Mouse (Mus musculus): ENCODE measurements around the gene Zfp213.
A peak's percentile ranks its signal among the peaks of the same experiment; 100 is the strongest.
"Not testable (repeated sequence)": the region's sequence is repeated elsewhere in the genome, so short reads cannot be mapped to it uniquely, and the experiment has no call there.

Zfp213 gene

DNA sequence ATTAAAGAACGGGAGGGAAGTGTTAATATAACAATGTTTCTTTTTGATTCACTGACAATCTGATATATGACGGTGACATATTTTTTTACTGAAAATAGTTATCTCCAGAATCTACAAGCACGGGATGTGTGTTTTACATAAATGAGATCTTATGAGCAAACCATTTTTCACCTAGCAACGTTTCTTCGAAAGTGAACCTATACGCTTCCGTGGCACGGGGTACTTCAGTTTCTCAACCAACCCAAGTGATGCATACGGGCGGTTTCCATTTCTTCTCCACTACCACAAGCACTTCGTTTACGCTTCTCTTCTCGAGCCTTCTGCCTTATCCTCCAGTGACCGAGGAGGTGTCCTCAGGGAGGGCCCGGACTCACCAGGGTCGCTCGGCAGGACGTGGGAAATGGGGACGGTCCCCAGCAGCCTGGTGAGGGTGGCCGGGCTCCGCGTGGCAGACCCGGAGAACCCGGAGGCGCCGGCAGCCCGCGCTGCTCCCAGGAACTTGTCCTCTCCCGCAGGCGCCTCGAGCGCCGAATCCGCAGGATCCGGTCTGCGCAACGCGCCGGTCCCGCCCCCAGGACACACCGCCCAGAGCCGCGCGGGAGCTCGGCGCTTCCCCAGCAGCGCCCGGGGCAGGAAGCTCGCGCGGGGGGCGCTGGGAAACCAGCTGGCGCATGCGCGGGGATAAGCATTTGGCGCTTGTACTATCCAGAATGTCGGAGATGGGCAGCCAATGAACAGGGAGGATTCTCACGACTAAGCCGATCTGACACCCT, at the start of gene Zfp213:
TSS of gene Zfp213 (minus strand) at position 644 of the 773 bp plus-strand sequence.
- peak; percentile 95 for DNase-seq

DNA sequence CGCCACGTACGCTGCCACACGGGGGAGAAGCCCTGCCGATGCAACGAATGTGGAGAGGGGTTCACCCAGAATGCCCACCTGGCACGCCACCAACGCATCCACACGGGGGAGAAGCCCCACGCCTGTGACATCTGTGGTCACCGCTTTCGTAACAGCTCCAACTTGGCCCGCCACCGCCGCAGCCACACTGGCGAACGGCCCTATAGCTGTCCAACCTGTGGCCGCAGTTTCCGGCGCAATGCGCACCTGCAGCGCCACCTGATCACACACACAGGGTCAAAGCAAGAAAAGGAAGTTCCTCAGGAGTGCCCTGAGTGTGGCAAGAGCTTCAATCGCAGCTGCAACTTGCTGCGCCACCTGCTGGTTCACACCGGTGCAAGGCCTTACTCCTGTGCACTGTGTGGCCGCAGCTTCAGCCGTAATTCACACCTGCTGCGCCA, 46.3 kb upstream of the Zfp213 start:
- DNase-seq: no peak

DNA sequence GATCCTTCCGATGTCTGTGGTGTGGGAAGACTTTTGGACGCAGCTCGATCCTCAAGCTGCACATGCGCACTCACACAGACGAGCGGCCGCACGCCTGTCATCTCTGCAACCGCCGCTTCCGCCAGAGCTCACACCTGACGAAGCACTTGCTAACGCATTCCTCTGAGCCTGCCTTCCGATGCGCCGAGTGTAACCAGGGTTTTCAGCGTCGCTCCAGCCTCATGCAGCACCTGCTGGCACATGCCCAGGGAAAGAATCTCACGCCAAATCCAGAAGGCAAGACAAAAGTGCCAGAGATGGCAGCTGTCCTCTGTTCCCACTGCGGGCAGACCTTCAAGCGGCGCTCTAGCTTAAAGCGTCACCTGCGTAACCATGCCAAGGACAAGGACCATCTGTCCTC, 45.6 kb upstream of the Zfp213 start:
- DNase-seq: peak; percentile 18

DNA sequence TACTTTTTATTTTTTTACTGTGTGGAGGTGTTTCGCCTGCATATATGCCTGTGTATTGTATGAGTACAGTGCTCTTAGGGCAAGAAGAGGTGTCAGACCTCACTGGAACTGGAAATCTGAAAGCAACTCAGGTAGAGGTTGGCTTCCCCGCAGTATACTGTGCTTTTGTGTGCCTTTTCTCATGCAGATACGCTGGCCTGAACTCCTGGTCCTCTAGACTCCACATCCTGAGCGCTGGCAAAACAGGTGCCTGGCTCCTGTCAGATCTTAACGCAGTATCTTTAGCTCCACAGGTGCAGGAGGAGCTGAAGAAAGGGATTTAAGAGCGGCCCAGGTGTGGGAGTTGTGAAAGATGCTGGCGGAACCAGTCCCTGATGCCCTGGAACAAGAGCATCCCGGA, 41.2 kb upstream of the Zfp213 start:
- no peak for DNase-seq

DNA sequence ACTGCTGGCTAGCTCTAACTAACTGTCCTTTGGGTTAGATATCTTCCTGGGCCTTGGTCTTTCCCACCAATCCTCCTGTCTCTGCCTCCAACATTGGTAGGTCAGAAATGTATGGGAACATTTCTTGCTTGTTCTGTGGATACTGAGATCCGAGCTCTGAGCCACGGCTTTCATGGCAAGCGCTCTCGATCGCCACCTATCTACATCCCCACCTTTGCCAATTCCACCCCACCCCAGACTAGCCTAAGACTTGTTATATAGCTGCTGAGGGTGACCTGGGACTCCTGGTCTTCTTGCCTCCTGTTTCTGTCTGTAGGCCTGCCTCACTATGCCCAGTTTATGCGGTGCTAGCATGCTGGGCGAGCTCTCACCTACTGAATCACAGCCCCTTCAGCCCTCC, 40.4 kb upstream of the Zfp213 start:
- DNase-seq: no peak

DNA sequence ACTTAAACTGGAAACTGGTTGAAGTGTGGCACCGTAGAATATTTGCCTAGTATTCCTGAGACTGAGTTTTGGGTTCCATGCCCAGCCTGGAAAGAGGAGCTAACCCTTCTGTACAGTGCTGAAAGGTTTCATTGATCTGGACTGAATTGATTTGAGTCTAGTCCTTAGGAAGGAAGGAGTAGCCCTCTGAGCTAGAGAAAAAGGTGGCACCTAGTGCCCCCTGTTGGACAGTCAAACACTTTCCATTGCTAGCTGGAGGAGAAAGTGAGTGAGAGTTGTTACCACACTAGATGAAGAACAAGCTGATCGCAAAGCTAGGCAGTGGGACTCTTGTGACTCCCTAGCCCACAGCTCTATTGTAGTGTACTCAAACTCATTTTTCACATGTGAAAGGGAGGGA, 39.5 kb upstream of the Zfp213 start:
- no peak for DNase-seq

DNA sequence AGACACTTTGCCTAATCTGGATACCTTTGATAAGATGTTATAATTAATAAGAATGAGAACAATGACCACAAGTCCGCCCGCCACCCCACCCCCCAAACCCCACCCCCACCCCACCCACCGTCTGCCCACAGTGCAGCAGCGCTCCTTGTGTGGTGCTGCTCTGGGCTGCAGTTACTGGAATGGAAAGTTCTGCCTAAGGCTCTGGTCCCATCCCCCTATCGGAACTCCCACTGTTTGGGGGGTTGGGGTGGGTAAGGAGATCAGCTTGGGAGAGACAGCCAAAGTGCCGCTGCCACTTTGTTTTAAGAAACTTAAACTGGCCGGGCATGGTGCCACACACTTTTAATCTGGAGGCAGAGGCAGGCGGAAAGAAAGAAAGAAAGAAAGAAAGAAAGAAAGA, 39.0 kb upstream of the Zfp213 start:
- no peak for DNase-seq

DNA sequence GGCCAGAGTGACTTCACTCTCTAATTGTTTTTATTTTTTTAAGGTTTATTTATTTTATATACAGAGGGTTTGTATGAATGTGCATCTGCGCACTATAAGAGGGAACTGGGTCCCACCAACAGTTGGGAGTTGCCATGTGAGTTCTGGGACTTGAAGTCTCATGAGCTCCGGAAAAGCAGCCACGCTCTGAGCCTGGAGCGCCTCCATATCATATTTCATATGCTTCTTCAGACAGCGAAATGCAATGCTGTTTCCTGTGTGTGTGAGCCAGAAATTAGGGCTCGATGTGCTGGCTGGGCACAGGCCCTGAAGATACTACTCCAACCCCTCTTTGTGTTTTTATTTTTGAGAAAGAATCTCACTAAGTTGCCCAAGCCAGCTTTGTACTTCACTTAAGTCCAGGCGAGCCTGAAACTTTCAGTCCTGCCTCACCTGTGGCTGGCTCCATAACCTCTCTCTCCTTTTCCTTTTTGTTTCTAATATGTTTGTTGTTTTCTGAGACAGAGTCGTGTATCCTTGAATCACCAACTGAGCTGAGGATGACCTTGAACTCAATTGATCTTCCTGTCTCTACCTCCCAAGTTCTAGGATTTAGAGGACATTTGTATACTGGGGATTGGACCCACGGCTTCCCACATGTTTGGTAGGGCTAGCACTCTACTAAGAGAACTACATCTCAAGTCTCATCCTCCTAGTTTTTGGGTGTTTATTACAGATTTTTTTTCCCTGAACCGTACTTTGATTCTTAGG, 38.0 kb upstream of the Zfp213 start:
- no peak for DNase-seq

DNA sequence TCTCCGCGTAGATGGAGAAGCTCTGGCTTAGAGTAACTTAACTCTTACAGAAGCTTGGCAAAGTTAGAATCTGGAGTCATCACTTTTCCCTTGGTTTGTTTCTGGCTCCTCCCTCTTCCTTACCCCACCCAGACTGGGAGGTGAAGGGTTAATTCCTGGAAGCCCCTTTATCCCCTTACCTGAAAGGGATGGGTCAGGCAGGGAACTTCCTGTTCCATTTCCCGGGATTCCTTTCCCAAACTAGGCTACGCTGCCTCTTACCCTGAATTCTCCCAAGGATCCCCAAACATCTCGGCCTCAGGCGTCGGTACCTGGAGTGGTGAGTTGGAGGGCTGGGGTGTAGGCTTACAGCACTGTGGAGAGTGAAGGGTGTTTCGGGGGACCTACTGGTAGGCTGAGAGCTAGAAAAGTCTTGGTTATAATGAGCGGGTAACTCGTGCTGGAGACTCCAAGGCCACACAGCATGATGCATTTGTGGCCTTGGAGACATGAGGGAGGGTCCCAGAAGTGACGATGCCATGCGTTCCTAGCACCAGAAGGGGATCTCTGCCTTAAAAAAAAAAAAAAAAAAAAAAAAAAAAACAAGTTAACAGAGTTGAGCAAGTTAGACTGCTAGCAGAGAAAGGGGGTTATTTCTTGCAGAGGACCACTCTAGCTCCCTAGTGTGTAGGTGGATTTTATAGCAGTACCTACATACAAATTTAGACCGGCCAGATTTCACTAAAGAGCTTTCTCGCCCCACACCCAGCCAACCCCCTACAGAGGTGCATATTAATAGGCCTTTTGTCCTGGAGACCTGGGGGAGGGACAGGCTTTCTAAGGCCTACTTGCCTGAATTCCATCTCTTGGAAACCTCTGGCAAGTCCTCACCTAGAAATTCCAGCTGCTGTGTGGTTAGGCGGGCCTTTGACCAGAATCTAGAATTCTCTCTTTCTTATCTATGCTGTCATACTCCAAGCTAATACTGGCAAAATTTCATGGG, 36.9 kb upstream of the Zfp213 start, which contains the start of gene Zscan10:
TSS of gene Zscan10 (plus strand) at position 216 of the 982 bp plus-strand sequence.
- no peak for DNase-seq

DNA sequence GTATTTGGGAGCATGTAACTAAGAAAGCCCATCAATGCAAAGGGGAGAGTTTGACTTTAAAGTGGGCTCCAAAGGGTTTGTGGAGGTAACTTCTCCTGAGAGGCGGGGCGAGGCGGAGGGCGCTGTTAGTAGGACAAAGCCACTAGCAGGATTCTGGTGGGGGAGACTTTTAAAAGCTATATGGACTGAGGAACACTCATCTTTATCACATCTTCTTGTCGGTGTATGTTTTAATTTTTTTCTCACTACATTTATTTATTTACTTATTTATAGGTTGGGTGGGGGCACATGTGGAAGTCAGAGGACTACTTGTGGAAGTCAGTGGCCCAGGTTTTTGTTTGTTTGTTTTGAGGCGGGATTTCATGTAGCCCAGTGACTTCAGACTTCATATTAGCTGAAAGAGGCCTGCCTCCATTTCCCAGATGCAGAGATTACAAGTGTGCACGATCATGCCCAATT, 35.6 kb upstream of the Zfp213 start:
- DNase-seq: no peak

DNA sequence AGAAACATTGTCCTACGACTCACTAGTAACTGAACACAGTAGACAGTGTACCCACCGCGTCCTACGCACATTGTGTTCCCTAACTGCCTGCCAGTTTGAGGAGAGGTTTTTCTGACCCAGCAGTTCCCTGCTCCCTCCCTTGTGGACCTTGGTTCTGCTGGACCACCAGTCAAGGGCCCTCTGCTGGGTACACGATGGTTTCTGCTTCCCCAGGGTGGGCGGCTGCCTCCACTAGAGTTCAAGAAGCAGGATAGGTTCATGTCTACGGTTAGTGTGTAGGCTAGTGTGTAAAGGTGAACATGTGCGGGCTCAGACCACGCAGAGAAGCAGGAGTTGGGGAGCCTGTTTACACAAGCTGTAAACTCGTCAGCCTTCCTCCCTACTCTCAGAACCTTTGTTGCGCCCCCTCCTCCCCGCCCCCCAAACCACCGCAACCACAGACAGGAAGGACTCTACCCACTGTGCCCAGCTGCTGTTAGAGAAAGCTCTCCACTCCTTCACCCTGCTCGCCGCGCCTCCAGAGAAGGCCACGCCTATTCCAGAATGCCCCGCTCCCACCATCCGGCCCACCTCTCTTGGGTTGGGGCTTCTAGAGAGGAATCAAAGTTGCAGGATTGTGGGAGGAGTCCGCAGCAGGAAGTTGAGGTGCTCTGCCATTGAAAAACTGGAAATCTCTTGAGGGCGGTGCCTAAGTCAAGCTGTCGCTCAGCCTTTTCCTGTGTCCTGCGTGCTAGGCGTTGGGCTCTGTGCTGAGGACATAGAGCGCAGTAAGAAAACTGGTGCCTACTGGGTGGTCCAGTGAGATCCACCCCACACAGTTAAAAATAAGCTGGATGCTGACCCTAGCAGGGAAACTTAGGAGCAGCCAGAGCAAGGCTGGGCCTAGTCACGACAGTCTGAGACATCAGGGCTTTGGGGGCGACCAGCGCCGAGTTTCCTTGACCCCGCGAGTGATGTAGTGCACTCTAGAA, 34.8 kb upstream of the Zfp213 start, which contains the start of gene Zfp13:
TSS of gene Zfp13 (minus strand) at position 906 of the 971 bp plus-strand sequence.
- peak; percentile 90 for DNase-seq

DNA sequence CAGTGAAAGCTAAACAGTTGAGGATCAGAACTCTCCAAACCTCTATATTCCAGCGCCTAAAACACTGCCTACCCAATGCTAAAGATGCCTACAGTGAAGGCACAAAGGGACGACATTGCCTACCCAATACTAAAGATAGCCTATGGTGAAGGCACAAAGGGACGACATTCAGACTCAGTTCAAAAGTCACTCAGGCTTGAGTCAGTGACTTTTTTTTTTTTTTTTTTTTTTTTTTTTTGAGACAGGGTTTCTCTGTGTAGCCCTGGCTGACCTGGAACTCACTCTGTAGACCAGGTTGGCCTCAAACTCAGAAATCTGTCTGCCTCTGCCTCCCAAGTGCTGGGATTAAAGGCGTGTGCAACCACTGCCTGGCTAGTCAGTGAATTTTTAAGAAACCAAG, 31.1 kb upstream of the Zfp213 start:
- DNase-seq: not testable (repeated sequence)

DNA sequence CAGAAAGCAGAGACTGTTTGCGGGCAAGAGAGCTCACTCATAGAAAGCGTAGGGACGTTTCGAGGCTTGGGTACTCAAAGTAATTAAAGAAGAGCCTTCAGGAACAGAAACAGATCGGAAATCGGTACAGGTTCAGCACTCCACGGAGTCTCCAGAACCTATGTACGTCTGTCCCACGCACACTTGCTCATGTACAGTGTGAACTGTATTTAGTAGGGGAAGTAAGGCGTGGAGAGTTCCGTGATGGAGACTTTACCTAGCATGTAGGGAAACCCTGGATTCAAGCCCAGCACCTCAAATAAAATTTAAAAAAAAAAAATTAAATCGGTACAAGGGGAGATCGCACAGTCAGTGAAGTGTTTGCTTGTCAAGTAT, 28.9 kb upstream of the Zfp213 start:
- no peak for DNase-seq

DNA sequence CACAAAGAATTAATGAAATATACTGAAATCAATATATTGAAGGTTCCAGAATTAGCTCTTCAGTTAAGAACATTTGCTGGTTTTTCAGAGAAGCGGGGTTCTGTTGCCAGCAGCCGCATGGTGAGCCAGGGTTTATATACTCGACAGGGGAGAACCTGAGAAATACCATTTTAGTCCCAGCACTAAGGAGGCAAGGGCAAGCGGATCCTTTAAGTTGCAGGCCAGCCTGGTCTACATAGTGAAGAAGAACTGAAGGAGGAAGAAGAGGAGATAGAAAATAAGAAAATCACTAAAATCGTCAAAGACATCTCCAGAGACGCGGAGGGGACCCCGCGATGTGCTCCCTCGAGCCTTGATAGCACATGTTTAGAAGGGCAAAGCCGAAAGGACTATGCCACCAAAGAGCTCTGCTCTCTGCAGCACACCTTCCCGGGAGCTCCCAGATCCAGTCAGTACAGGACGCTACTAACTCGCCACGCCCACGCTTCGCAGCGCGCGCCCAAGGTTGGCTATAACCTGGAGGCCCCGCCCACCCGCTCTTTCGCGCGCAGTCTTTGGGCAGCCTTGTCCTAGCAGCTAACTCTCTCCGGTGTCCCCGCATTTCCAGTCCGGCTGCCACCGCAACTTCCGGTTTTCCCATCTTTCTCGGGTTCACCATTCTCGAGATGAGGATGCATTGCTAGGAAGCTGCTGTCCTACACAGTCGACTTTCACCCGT, 28.3 kb upstream of the Zfp213 start:
- peak; percentile 97 for DNase-seq

DNA sequence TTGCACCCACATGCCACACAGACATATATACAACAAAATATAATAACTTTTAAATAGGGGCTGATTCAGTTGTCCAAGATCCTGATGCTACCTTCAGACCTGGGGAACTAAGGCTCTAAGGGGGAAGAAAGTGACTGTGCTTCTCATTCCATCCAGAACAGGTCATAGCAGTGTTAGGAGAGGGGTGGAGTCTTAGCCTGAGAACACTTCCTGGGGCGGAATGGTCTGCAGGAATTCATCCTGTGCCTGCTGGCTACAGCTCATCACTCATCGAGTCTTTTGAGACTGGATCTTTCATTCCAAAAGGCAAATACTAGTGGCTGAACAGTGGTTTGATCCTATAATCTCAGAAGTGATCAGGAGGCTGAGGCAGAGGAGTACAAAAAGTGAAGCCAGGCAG, 23.2 kb upstream of the Zfp213 start:
- no peak for DNase-seq

DNA sequence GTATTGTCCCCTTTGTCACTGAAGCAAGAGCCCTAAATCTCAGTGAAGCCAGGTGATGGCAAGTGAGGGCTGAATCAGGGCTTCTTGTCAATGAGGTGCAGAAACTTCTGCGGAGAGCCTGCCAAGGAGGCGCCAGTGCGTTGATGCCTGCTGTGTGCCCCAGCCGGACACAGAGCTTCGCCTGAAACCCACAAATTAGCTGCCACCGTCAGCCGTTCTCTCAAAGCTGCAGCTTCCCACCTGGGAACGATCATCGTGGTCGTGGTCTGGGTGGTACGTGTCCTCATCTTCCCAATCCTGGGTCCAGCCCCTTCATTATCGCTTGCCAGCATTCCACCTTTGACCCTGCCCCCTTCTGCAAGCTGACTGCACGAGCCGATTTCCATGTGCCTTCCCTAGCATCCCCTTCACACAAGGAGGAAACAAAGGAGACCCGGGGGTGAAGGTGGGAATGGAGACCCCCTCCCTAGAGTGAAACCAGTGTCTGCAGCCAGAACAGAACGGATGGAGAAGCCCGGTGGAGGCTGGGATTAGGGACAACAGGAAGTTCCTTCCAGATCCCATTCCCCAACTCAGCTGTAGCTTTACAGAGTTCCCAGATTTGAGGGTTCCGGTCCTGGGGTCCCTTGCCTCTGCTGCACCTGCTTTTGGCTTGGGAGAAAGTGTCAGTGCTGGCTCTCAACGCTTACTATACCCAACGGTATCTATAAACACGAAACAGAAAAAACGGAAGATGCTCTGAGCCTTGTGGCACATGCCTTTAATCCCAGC, 21.9 kb upstream of the Zfp213 start:
- peak; percentile 61 for DNase-seq

DNA sequence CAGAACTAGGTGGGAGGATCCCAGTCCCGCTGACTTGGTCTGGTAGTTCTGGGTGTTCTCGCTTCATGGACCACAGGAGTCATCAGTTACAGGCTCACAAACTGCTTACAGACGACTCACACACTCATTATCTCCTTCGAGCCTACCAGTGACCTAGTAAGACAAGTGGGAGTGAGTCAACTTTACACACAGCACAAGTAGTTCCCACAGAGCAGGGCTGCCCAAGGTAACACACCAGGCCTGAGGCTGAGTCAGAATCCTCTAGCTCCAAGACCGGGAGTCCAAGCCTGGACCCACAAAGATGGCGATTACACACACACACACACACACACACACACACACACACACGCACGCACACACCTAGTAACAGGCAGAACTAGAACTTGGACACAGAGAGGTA, 20.7 kb upstream of the Zfp213 start:
- DNase-seq: no peak

DNA sequence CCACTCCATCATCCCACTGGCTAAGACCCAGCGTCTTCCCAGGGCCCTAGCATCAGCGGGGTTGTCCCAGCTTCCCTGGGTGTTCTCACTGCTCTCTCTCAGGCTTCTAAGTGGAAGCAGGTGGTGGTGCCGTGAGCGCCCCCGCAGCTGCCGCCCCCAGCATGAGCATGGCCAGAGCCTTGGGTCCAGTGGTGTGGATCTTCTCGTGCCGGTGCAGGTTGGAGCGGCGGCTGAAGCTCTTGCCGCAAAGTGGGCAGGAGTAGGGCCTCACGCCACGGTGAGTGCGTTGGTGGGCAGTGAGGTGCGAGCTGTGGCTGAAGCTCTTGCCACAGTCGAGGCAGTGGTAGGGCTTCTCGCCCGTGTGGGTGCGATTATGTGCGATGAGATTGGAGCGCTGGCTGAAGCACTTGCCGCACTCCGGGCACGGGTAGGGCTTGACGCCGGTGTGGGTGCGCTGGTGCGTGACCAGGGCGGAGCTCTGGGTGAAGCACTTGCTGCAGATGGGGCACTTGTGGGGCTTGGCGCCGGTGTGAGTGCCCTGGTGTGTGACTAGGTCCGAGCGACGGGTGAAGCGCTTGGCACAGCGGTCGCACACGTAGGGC, 12.0 kb upstream of the Zfp213 start:
- no peak for DNase-seq

DNA sequence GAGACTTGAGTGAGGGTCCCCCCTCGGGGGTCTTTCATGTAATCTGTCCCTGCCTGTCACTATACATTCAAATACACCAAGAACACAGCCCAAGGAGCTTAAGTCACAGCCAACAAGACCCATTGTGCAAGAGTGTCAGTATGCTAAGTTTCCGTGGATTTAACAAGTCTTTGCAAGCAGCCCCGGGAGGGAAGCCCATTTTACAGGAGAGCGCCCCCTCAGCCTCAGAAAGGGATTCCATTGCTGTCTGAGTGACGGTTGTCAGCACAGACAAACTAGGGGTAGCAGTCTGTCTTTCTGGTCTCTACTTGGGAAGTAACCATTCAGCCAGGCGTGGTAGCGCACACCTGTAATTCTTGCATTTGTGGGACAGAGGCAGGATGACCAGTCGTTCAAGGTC, 10.1 kb upstream of the Zfp213 start:
- no peak for DNase-seq

DNA sequence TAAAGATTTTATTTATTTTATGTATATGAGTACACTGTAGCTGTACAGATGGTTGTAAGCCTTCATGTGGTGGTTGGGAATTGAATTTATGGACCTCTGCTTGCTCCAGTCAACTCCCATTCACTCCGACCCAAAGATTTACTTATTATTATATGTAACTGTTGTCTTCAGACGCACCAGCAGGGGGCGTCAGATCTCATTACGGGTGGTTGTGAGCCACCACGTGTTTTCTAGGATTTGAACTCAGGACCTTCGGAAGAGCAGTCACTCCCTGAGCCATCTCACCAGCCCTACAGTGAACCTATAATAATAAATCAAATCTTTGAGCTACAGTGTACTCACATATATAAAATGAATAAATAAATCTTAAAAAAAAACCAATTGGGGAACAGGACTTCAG, 8.0 kb upstream of the Zfp213 start:
- DNase-seq: no peak

All from layer of hippocampus, adult 9-11 months (tissue).